Mouse (Mus musculus): ENCODE results near the gene Tlr4.

- no peak for TF ChIP-seq CTCF (IDR thresholded peaks at IDR 0.05; ENCODE audit: extremely low read depth, insufficient read length, insufficient replicate concordance, low read depth, low read length)
- no peak for TF ChIP-seq POLR2A (IDR thresholded peaks at IDR 0.05; ENCODE audit: low read depth, low read length)
Observed at GRCm38 (mm10) chr4:66941894-66942293, 114.5 kb downstream of the Tlr4 start.
